Mouse (Mus musculus) skeletal muscle tissue, adult 2 months (tissue): Measurements from ENCODE around the gene Agbl3.

Experiments
- DNase-seq: peaks from one replicate; pipeline ENCODE4 v3.0.0-alpha.2; 2012; ENCODE audit warnings: low read depth, low spot score

Gene Agbl3

GRCm38 (mm10) chr6:34906661-34907060, 126.4 kb downstream of the Agbl3 start:
- peak; percentile 69 for DNase-seq

- peak; percentile 64 for DNase-seq
Measured at GRCm38 (mm10) chr6:34907121-34907614, 126.9 kb downstream of the Agbl3 start.

GRCm38 (mm10) chr6:34907696-34908260, 127.5 kb downstream of the Agbl3 start:
- no peak for DNase-seq
